Mouse (Mus musculus) gastrocnemius, adult 18-20 months (tissue): ENCODE data around the gene Gm7075. TPM values are rescaled to one million over a fixed set of nuclear protein-coding genes. Genes with fewer than 3 reads are reported as not detected.

Experiments
- DNase-seq: peaks from one replicate; pipeline ENCODE4 v3.0.0; 2021; ENCODE audit warnings: low spot score
- total RNA-seq, 2 experiments: library from RNA; stranded (reverse); gene quantifications; 2 replicates each; pipeline ENCODE4 v1.2.3; 2021

The Gm7075 gene
- total RNA-seq, 2 experiments from 2014 or later, result not detected

- DNase-seq, result no peak
Measured at GRCm38 (mm10) chr10:63376303-63376702, 45.3 kb downstream of the Gm7075 start.

Other genes starting within 250 kb of the Gm7075 start
- 100 to 1,000 TPM; 279 to 292 TPM for gene Mypn, start 217.8 kb downstream of the Gm7075 start, total RNA-seq
- 10 to 100 TPM; 19.5 to 23.9 TPM for gene Herc4, start 178.0 kb downstream of the Gm7075 start, total RNA-seq
- 1 to 10 TPM; 6.8 to 8.1 TPM for gene Sirt1, start 40.1 kb downstream of the Gm7075 start, total RNA-seq
- gene Dnajc12, start 39.3 kb downstream of the Gm7075 start, total RNA-seq, result 10 to 100 TPM; 21.7 to 25.1 TPM
- 10 to 100 TPM; 22.0 to 26.9 TPM for gene Ctnna3, start 8.3 kb upstream of the Gm7075 start, total RNA-seq